Mouse (Mus musculus): ENCODE data around the gene C2cd2l. TPM values are rescaled to one million over a fixed set of nuclear protein-coding genes. Genes with fewer than 3 reads are reported as not detected.
"Not testable (repeated sequence)": the region's sequence is repeated elsewhere in the genome, so short reads cannot be mapped to it uniquely, and the experiment has no call there.

C2cd2l gene
- 100 to 1,000 TPM; 177 to 213 TPM for total RNA-seq (2021)
- long read RNA-seq, experiment 1, full-length matches to known transcripts = 54 of 149 reads
- long read RNA-seq, experiment 1, partial matches to known transcripts = 78 of 149 reads
- long read RNA-seq, experiment 1, other reads (novel, unspliced or antisense) = 17 of 149 reads
- long read RNA-seq, experiment 2, full-length matches to known transcripts = 43 of 136 reads
- long read RNA-seq, experiment 2, partial matches to known transcripts = 75 of 136 reads
- long read RNA-seq, experiment 2, other reads (novel, unspliced or antisense) = 18 of 136 reads

DNA sequence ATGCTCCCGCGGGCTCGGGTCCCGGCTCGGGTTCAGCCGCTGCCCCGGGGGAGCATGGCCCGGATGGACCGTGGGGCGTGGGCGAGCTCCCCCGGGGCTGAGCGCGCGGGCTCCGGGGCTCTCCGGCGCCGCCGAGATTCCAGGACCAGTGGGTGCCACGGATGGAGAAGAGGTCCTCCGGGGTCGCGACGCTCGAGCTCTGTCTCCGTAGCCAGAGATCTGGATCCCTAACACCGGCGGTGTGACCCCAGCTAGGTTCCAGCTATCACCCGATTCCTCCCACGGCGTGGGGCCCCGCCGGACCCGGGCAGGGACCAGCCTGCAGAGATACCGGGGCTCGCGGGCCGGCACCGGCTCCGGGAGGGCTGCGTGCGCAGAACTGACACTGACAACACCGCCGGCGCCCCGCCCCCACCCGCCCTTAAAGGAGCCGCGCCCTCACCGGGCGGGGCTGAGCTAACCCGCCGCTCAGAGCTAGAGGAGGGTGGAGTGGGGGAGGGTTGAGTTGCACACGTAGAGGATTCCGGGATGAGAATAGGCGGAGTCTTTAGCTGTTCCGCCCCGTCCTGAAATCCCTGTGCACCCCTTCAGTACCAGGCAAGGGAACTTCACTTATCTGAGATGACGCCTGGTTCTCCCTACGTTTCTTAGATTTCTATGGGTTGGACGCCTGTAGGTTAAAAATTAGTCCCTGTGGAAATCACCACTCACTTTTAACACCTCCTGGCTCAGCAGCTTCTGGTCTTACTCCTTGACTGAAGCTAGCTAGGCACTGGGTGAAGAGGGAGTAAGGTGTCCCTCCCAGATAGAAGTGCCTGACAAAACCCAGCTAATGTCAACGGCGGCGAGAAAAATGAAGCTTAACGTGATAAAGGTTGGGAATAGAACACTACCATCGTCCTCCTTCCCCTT, at the start of gene C2cd2l:
Gene C2cd2l (minus strand): TSS at position 399 of the 912 bp plus-strand sequence.
- DNase-seq (ENCODE audit: low spot score in 2 of 2) = peak; percentile 92 to 97
- intact Hi-C loops (cut with DNase I) = no loop called here

- intact Hi-C loops (cut with DNase I) = no loop called here
- no peak for DNase-seq (ENCODE audit: low spot score in 2 of 2)
Observed at GRCm38 (mm10) chr9:44364480-44364879, 44.4 kb upstream of the C2cd2l start.

- intact Hi-C loops (cut with DNase I); DNase-seq (ENCODE audit: low spot score in 2 of 2): not testable (repeated sequence)
Observed at GRCm38 (mm10) chr9:44361931-44362330, 41.8 kb upstream of the C2cd2l start.

- DNase-seq (ENCODE audit: low spot score in 2 of 2) = peak; percentile 94 to 96
- intact Hi-C loops (cut with DNase I) = no loop called here
Observed at GRCm38 (mm10) chr9:44361190-44361917, 41.3 kb upstream of the C2cd2l start, which contains the start of gene Vps11. Gene Vps11 (minus strand): TSS chr9:44361670.

GRCm38 (mm10) chr9:44357207-44357606, 37.1 kb upstream of the C2cd2l start:
- intact Hi-C loops (cut with DNase I) = no loop called here
- DNase-seq (ENCODE audit: low spot score in 2 of 2) = no peak

- DNase-seq (ENCODE audit: low spot score in 2 of 2) = no peak
- intact Hi-C loops (cut with DNase I) = no loop called here
Observed at GRCm38 (mm10) chr9:44353142-44353541, 33.1 kb upstream of the C2cd2l start.

- intact Hi-C loops (cut with DNase I) = no loop called here
Observed at GRCm38 (mm10) chr9:44352337-44352736, 32.3 kb upstream of the C2cd2l start.

GRCm38 (mm10) chr9:44351396-44351795, 31.3 kb upstream of the C2cd2l start:
- DNase-seq (ENCODE audit: low spot score in 2 of 2) = no peak
- intact Hi-C loops (cut with DNase I) = no loop called here

More at GRCm38 (mm10) chr9:44352337-44352736, 32.3 kb upstream of the C2cd2l start:
- DNase-seq (ENCODE audit: low spot score in 2 of 2) = no peak

GRCm38 (mm10) chr9:44348546-44348945, 28.5 kb upstream of the C2cd2l start:
- no peak for DNase-seq (ENCODE audit: low spot score in 2 of 2)
- intact Hi-C loops (cut with DNase I) = no loop called here

DNA sequence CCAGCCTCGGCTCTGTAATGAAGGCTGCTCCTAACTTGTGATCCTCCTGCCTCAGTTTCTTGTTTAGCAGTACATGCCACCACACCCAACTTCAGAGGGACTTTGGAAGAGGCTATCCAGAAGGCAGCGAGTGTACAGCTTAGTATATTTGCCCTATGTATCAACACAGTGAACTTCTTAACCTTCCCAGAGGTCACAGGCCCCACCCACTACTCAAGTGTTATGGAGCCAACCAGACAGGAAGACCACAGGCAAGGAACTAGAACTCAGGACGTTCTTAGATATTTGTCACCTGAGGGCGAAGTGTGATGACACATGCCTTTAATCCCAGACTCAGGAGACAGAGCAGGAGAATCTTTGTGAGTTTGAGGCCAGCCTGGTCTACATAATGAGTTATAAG, 27.5 kb upstream of the C2cd2l start:
- DNase-seq (ENCODE audit: low spot score in 2 of 2) = no peak
- intact Hi-C loops (cut with DNase I) = no loop called here

- intact Hi-C loops (cut with DNase I) = no loop called here
- DNase-seq (ENCODE audit: low spot score in 2 of 2) = no peak
Observed at GRCm38 (mm10) chr9:44347166-44347565, 27.1 kb upstream of the C2cd2l start.

- no peak for DNase-seq (ENCODE audit: low spot score in 2 of 2)
- intact Hi-C loops (cut with DNase I) = no loop called here
Observed at GRCm38 (mm10) chr9:44345570-44346433, 25.7 kb upstream of the C2cd2l start.

GRCm38 (mm10) chr9:44343781-44344421, 23.8 kb upstream of the C2cd2l start, which contains the start of gene Hmbs:
Gene Hmbs (minus strand): TSS chr9:44344228.
- peak; percentile 85 to 87 for DNase-seq (ENCODE audit: low spot score in 2 of 2)
- intact Hi-C loops (cut with DNase I) = no loop called here

- intact Hi-C loops (cut with DNase I) = no loop called here
- no peak for DNase-seq (ENCODE audit: low spot score in 2 of 2)
Observed at GRCm38 (mm10) chr9:44343290-44343689, 23.2 kb upstream of the C2cd2l start.

DNA sequence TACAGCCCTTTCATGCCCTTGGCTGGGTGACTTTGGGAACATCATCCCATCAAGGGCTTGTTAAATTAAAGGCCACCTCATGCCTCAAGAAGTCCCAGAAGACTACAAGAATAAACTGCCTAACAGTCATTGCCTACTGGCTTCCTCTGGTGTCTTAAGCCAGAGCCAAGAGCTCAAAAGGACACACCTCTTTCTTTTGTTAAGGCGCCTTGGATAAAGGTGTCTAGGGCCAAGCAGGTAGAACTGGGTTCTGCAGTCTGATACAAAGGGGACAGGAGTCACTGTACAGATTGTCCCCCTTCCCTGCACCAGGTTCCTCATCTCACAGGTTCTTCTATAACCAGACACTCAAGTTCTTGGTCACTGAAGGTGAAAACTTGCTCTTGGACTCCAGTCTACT, 22.5 kb upstream of the C2cd2l start:
- intact Hi-C loops (cut with DNase I) = no loop called here
- no peak for DNase-seq (ENCODE audit: low spot score in 2 of 2)

DNA sequence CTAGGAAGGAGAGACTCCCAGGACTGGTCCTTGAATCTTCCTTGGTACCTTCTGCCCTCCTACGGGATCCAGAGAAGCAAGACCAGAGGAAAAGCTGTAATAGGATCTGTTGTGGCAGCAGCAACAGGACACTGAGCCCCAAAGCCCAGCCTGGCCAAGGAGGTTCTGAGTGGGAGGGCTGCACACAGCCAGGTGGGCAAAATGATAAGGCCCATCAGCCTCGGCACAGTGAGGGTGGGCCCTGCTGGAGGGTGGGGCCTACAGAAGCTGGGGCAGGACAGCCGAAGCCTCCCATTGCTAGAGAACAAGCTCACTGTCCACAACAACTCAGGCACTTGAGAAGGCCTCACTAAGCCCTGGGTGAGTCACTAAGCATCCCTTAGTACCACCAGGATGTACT, 22.1 kb upstream of the C2cd2l start:
- DNase-seq (ENCODE audit: low spot score in 2 of 2) = no peak
- intact Hi-C loops (cut with DNase I) = no loop called here

- intact Hi-C loops (cut with DNase I) = no loop called here
- no peak for DNase-seq (ENCODE audit: low spot score in 2 of 2)
Observed at GRCm38 (mm10) chr9:44341487-44341886, 21.4 kb upstream of the C2cd2l start.

- intact Hi-C loops (cut with DNase I) = no loop called here
- DNase-seq (ENCODE audit: low spot score in 2 of 2) = no peak
Observed at GRCm38 (mm10) chr9:44338574-44338973, 18.5 kb upstream of the C2cd2l start.
